Mouse (Mus musculus) intestine, embryonic 14.5 days (tissue): ENCODE results near the gene Neurod4. TPM values are rescaled to one million over a fixed set of nuclear protein-coding genes. Genes with fewer than 3 reads are reported as not detected.

Experiments used
- ATAC-seq: fragments of 200-750 bp; cut with Nextera tagmentation; replicated peaks from 2 replicates; pipeline ENCODE4 v1.8.0; 2017; ENCODE audit warnings: low read depth, moderate number of reproducible peaks, moderate TSS enrichment, moderate library complexity; ENCODE audit not compliant: low FRiP score, low TSS enrichment
- DNase-seq: peaks from one replicate; pipeline ENCODE4 v3.0.0-alpha.2; 2018; ENCODE audit warnings: low spot score
- H3K27ac ChIP-seq: fragments of 300-500 bp; sonication (generic); 2 replicates; pipeline ENCODE4 v1.5.1; 2014; ENCODE audit warnings: low read depth, mild to moderate bottlenecking, control low read depth
- H3K27me3 ChIP-seq: fragments of 300-500 bp; sonication (generic); replicated peaks from 2 replicates; pipeline ENCODE4 v1.6.1; 2014; ENCODE audit warnings: low read length, control low read depth; ENCODE audit not compliant: control insufficient read depth, insufficient read depth
- H3K36me3 ChIP-seq: fragments of 300-500 bp; sonication (generic); 2 replicates; pipeline ENCODE4 v1.6.1; 2014; ENCODE audit warnings: low read length, control low read depth; ENCODE audit not compliant: control insufficient read depth, insufficient read depth
- H3K4me1 ChIP-seq: fragments of 300-500 bp; sonication (generic); replicated peaks from 2 replicates; pipeline ENCODE4 v1.6.1; 2014; ENCODE audit warnings: low read length, control low read depth, mixed read lengths; ENCODE audit not compliant: control insufficient read depth, insufficient read depth
- H3K4me2 ChIP-seq: fragments of 300-500 bp; sonication (generic); 2 replicates; pipeline ENCODE4 v1.6.1; 2014; ENCODE audit warnings: low read length
- H3K4me3 ChIP-seq: fragments of 300-500 bp; sonication (generic); 2 replicates; pipeline ENCODE4 v1.5.1; 2014; ENCODE audit warnings: low read depth, low read length, control low read depth, mixed read lengths
- H3K9ac ChIP-seq: fragments of 300-500 bp; sonication (generic); 2 replicates; pipeline ENCODE4 v1.6.1; 2014; ENCODE audit warnings: mild to moderate bottlenecking, low read length
- H3K9me3 ChIP-seq: fragments of 300-500 bp; sonication (generic); 2 replicates; pipeline ENCODE4 v1.6.1; 2016; ENCODE audit warnings: low read length, control low read depth; ENCODE audit not compliant: control insufficient read depth
- WGBS: fragments of 180-500 bp; shearing (Covaris S2); extraction: QIAGEN DNeasy Blood & Tissue Kit; methylation state at CpG from one replicate; pipeline ENCODE4 v1.1.7; 2014; 5-methylcytosine and 5-hydroxymethylcytosine counted together
- polyA plus RNA-seq: library from polyadenylated mRNA; unstranded; fragments of >200 nt; fragmentation: Nextera tagmentation; extraction: Ambion mirVana; gene quantifications from 2 replicates; pipeline ENCODE4 v1.2.1, GENCODE M21; 2014

The Neurod4 gene
- polyA plus RNA-seq, 1 experiment from 2014 or later: not detected

DNA sequence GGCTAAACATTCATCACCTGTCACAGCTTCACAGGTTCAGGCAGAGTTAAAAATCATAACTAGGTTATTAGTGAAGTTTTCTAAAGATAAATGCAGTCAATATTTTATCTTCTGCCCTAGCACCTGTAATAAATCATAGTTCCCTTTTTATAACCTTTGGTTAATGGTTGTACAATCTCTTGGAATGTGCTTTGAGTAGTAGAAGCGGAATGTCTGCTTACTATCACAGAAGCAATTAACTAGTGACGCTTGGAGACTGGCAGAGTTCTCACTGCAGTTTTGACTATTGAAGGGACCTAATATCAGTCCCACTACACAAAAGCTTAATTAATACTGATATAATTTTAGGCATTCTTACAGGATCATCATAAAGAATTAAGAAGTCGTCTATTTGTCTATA lies 55.0 kb downstream of the Neurod4 start:
- WGBS: 42% methylated on average over 3 of the region's 3 CpGs
- peak; percentile 66; the same call in 1 of the 2 replicates for ATAC-seq

More for the DNA sequence above, 55.0 kb downstream of the Neurod4 start:
- DNase-seq: no peak
- Histone ChIP-seq H3K36me3 (no peaks in the 10 kb centered on the region), H3K4me2 (no peak overlapping the region), H3K9ac (no peak overlapping the region), H3K27me3 (no peaks in the 10 kb centered on the region), H3K9me3 (no peaks in the 10 kb centered on the region), H3K4me1 (no peaks in the 10 kb centered on the region), H3K4me3 (no peak overlapping the region), H3K27ac (no peak overlapping the region)

Other genes starting within 250 kb of the Neurod4 start
- gene Olfr821, start 249.9 kb downstream of the Neurod4 start, polyA plus RNA-seq: not detected in 2 replicates
- not detected in 2 replicates for gene Olfr822, start 209.0 kb downstream of the Neurod4 start, polyA plus RNA-seq
- not detected in 2 replicates for gene Olfr823, start 164.9 kb downstream of the Neurod4 start, polyA plus RNA-seq
- gene Olfr824, start 150.2 kb downstream of the Neurod4 start, polyA plus RNA-seq: not detected in 2 replicates
- gene Olfr825, start 113.5 kb downstream of the Neurod4 start, polyA plus RNA-seq: not detected in 2 replicates
- gene Olfr826, start 96.1 kb downstream of the Neurod4 start, polyA plus RNA-seq: not detected in 2 replicates
- gene Olfr827, start 65.8 kb downstream of the Neurod4 start, polyA plus RNA-seq: not detected in 2 replicates
- 0.53 and 0.75 TPM in 2 replicates for gene Tespa1, start 42.6 kb upstream of the Neurod4 start, polyA plus RNA-seq
- gene Vmn2r84, start 114.1 kb upstream of the Neurod4 start, polyA plus RNA-seq: not detected in 2 replicates
- gene Vmn2r85, start 149.5 kb upstream of the Neurod4 start, polyA plus RNA-seq: not detected in 2 replicates
- not detected in 2 replicates for gene Vmn2r86, start 175.8 kb upstream of the Neurod4 start, polyA plus RNA-seq
- not detected in 2 replicates for gene Vmn2r87, start 217.2 kb upstream of the Neurod4 start, polyA plus RNA-seq